Comparison of ENCODE assay signal across 7 mouse cellular contexts in genomic region chr15:83464083-83464904, GRCm38 (mm10). TPM values are rescaled to one million over a fixed set of nuclear protein-coding genes. Genes with fewer than 3 reads are reported as not detected.
DNase-seq lines count a peak whose midpoint lies in the region; ATAC-seq lines count a peak whose summit lies in the region.

Pacsin2 (minus strand) TSS chr15:83464606.

- ATAC-seq in embryonic facial prominence, embryonic 11.5 days (replicated peaks; ENCODE audit: insufficient number of reproducible peaks, low FRiP score, low TSS enrichment, low read depth) = peak; percentile 97
- peak; percentile 99 for ATAC-seq in limb, embryonic 11.5 days (ENCODE audit: insufficient number of reproducible peaks, low FRiP score, low TSS enrichment, low read depth)
- ATAC-seq in midbrain, embryonic 14.5 days (ENCODE audit: low FRiP score, low TSS enrichment) = peak; percentile 99

- H3K27ac ChIP-seq in embryonic facial prominence, embryonic 11.5 days (replicated peaks; ENCODE audit: low read depth, low read length) = 0 out of 2 replicates have a peak within 1 kb of the TSS, but pooled peaks have one; percentile 8
- H3K27ac ChIP-seq in limb, embryonic 11.5 days (replicated peaks; ENCODE audit: low read depth, low read length) = no peak within 1 kb of the TSS
- H3K27ac ChIP-seq in midbrain, embryonic 14.5 days (replicated peaks; ENCODE audit: low read depth, low read length) = no peak within 1 kb of the TSS

- peak; percentile 99 for DNase-seq in adrenal gland, postnatal 14 days
- DNase-seq in embryonic facial prominence, embryonic 11.5 days (ENCODE audit: low spot score) = peak; percentile 99
- DNase-seq in heart, adult 11 months = peak; percentile 100
- peak; percentile 99 for DNase-seq in kidney, adult 18-20 months
- peak; percentile 98 for DNase-seq in limb, embryonic 11.5 days (ENCODE audit: low spot score)
- peak; percentile 98 for DNase-seq in midbrain, embryonic 14.5 days
- peak; percentile 97 for DNase-seq in spleen, adult 18-20 months

- peak within 1 kb of the TSS; percentile 78 for H3K4me3 ChIP-seq in embryonic facial prominence, embryonic 11.5 days (ENCODE audit: low read depth, low read length)
- H3K4me3 ChIP-seq in limb, embryonic 11.5 days (ENCODE audit: low read depth, low read length) = peak within 1 kb of the TSS; percentile 56
- H3K4me3 ChIP-seq in midbrain, embryonic 14.5 days (replicated peaks; ENCODE audit: low read depth, low read length) = peak within 1 kb of the TSS; percentile 68

- no peaks in the 10 kb centered on the region for H3K36me3 ChIP-seq in embryonic facial prominence, embryonic 11.5 days (replicated peaks; ENCODE audit: control insufficient read depth, insufficient read depth, low read depth, low read length)
- H3K36me3 ChIP-seq in limb, embryonic 11.5 days (ENCODE audit: control insufficient read depth, insufficient read depth, low read length) = no peaks in the 10 kb centered on the region
- H3K36me3 ChIP-seq in midbrain, embryonic 14.5 days (ENCODE audit: control insufficient read depth, insufficient read depth, low read length) = no peaks in the 10 kb centered on the region

- peak within 1 kb of the TSS; percentile 78 for H3K9ac ChIP-seq in embryonic facial prominence, embryonic 11.5 days (replicated peaks; ENCODE audit: low read length)
- peak within 1 kb of the TSS; percentile 79 for H3K9ac ChIP-seq in limb, embryonic 11.5 days (ENCODE audit: low read length)
- peak within 1 kb of the TSS; percentile 62 for H3K9ac ChIP-seq in midbrain, embryonic 14.5 days (replicated peaks; ENCODE audit: low read length)

- no peaks in the 10 kb centered on the region for H3K27me3 ChIP-seq in embryonic facial prominence, embryonic 11.5 days (ENCODE audit: control insufficient read depth, insufficient read depth, low read length)
- no peaks in the 10 kb centered on the region for H3K27me3 ChIP-seq in limb, embryonic 11.5 days (ENCODE audit: control insufficient read depth, insufficient read depth, low read length)
- H3K27me3 ChIP-seq in midbrain, embryonic 14.5 days (ENCODE audit: control insufficient read depth, insufficient read depth, low read length) = peaks cover 6% of the 10 kb centered on the region; the same call in 1 of the 2 replicates

- no peaks in the 10 kb centered on the region; the same call in 1 of the 2 replicates for H3K4me1 ChIP-seq in embryonic facial prominence, embryonic 11.5 days (ENCODE audit: control insufficient read depth, insufficient read depth, low read length)
- H3K4me1 ChIP-seq in limb, embryonic 11.5 days (ENCODE audit: control insufficient read depth, insufficient read depth, low read length) = peaks cover 4% of the 10 kb centered on the region; the same call in 1 of the 2 replicates
- H3K4me1 ChIP-seq in midbrain, embryonic 14.5 days (ENCODE audit: control insufficient read depth, insufficient read depth, low read length) = peaks cover 9% of the 10 kb centered on the region

- H3K4me2 ChIP-seq in embryonic facial prominence, embryonic 11.5 days (ENCODE audit: low read depth, low read length) = peak within 1 kb of the TSS; percentile 87
- peak within 1 kb of the TSS; percentile 92 for H3K4me2 ChIP-seq in limb, embryonic 11.5 days (ENCODE audit: low read depth, severe bottlenecking)
- peak within 1 kb of the TSS; percentile 89 for H3K4me2 ChIP-seq in midbrain, embryonic 14.5 days (ENCODE audit: low read length)

- H3K9me3 ChIP-seq in embryonic facial prominence, embryonic 11.5 days (replicated peaks; ENCODE audit: control insufficient read depth, low read length) = no peaks in the 10 kb centered on the region
- H3K9me3 ChIP-seq in limb, embryonic 11.5 days (ENCODE audit: control insufficient read depth, low read length) = no peaks in the 10 kb centered on the region
- no peaks in the 10 kb centered on the region for H3K9me3 ChIP-seq in midbrain, embryonic 14.5 days (ENCODE audit: control insufficient read depth, low read length)

- WGBS in embryonic facial prominence, embryonic 11.5 days = under 1% methylated on average over 87 of the region's 88 CpGs
- whole genome bisulfite sequencing in limb, embryonic 11.5 days = under 1% methylated on average over 85 of the region's 88 CpGs
- under 1% methylated on average over 88 of the region's 88 CpGs for WGBS in midbrain, embryonic 14.5 days

RNA-seq across cellular contexts. Expression of gene Pacsin2, which starts in this region (rescaled TPM):
- total RNA-seq in adrenal gland, postnatal 14 days (2021) = 74.1 and 84.3 TPM in 2 replicates
- 41.7 and 41.9 TPM in 2 replicates for polyA plus RNA-seq in embryonic facial prominence, embryonic 11.5 days (2014; fragmentation: Nextera tagmentation; extraction: Ambion mirVana)
- 45.4 and 52.0 TPM in 2 replicates for polyA plus RNA-seq in limb, embryonic 11.5 days (2014; fragmentation: Nextera tagmentation; extraction: Ambion mirVana)
- polyA plus RNA-seq in midbrain, embryonic 14.5 days (2014; fragmentation: Nextera tagmentation; extraction: Ambion mirVana) = 14.5 and 17.7 TPM in 2 replicates
